Mouse (Mus musculus): ENCODE measurements around the gene Chd4. TPM values are rescaled to one million over a fixed set of nuclear protein-coding genes. Genes with fewer than 3 reads are reported as not detected.

Chd4 gene
- polyA plus RNA-seq, 1 experiment from 2014 or later: 66.6 TPM

- peaks cover 9% of the 10 kb centered on the region for H3K4me1 ChIP-seq (ENCODE audit: control insufficient read depth, insufficient read depth, low read depth, low read length)
- WGBS: 89% methylated on average over 12 of the region's 12 CpGs
- H3K9me3 ChIP-seq (ENCODE audit: control insufficient read depth, low read length): no peaks in the 10 kb centered on the region
- no peak overlapping the region for H3K4me2 ChIP-seq (ENCODE audit: low read length)
- no peaks in the 10 kb centered on the region for H3K27me3 ChIP-seq (replicated peaks; ENCODE audit: control insufficient read depth, insufficient read depth, low read length)
- peaks cover 48% of the 10 kb centered on the region for H3K36me3 ChIP-seq (ENCODE audit: control insufficient read depth, insufficient read depth, low read length)
- H3K27ac ChIP-seq (ENCODE audit: low read depth, low read length): no peak overlapping the region
- H3K9ac ChIP-seq (ENCODE audit: low read depth, low read length): no peak overlapping the region
- no peak for ATAC-seq
- H3K4me3 ChIP-seq (ENCODE audit: low read length): no peak overlapping the region
Measured at GRCm38 (mm10) chr6:125128724-125129123, 32.9 kb downstream of the Chd4 start.

DNA sequence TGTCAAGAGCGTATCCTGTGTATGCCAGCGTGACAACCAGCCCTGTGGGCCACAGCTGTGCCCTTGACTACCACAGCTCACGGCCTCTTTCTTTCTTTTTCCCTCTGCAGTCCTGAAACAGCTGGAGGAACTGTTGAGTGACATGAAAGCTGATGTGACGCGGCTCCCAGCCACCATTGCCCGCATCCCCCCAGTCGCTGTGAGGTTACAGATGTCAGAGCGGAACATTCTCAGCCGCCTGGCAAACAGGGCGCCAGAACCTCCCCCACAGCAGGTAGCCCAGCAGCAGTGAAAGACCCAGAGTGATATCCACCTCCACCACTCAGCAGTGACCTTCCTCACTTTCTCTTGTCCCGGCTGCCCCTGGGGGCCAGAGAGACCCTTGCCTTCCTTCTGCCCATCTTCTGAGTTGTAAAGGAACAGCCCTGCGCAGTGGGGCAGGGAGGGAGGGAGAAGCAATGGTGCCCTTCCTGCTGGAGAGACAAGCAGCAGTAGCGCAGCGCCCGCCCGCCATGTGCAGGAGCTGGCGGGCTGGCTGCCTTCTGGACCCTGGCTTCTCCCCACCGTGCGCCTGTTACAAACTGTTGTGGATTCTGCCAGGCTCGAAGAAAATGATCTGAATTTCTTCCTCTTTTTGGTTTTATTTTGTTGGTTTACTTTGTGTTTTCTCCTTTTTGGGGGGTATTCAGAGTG is 34.1 kb downstream of the Chd4 start:
- no peak overlapping the region for H3K9ac ChIP-seq (ENCODE audit: low read depth, low read length)
- no peaks in the 10 kb centered on the region for H3K27me3 ChIP-seq (replicated peaks; ENCODE audit: control insufficient read depth, insufficient read depth, low read length)
- H3K27ac ChIP-seq (ENCODE audit: low read depth, low read length): no peak overlapping the region
- peaks cover 48% of the 10 kb centered on the region for H3K36me3 ChIP-seq (ENCODE audit: control insufficient read depth, insufficient read depth, low read length)
- no peak overlapping the region for H3K4me3 ChIP-seq (ENCODE audit: low read length)
- H3K4me1 ChIP-seq (ENCODE audit: control insufficient read depth, insufficient read depth, low read depth, low read length): peaks cover 9% of the 10 kb centered on the region
- ATAC-seq: no peak
- H3K9me3 ChIP-seq (ENCODE audit: control insufficient read depth, low read length): no peaks in the 10 kb centered on the region
- no peak overlapping the region for H3K4me2 ChIP-seq (ENCODE audit: low read length)
- 83% methylated on average over 20 of the region's 20 CpGs for WGBS

DNA sequence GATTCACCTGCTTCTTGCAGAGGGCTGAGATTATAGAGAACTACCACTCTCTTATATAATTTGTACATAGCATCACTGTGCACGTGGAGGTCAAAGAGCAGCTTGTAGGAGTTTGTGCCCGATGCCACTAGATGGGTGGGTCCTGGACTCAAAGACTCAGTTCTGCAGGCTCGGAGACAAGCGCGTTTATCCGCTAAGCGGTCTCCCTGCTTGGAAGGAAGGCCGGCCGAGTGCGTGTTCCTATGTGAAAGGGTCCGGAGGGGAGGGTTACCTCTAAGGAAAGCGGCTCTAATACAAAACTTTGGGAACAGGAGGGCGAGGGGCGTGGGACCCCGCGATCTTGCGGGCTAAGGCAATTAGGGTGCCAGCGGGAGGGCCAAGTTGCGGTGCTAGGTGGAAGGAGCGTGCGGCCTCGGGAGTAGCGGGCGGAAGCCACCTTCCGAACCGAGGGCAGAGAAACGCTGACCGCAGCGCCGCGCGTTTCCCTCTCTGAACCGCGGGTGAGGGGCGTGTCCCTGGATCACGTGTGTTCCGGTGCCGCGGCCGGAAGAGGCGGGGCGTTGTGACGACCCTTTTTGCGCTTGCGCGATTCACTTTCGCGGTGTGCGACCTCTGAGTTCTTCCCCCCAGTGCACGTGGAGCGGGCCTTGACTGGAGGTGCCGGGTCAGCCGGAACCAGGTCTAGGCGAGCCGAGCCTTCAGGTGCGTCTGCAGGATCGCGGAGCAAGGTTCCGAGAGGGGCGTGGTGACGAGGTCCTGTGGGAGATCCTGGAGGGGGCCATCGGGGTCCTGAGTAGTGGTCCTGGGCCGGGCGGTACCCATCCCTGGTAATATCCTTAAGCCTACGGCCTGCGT is 35.7 kb downstream of the Chd4 start, which contains the start of gene Nop2:
Gene Nop2, plus strand, starts transcription at position 608 of the 855 bp plus-strand sequence.
- Histone ChIP-seq H3K9ac (ENCODE audit: low read depth, low read length) (peak within 1 kb of the TSS; percentile 85), H3K27me3 (replicated peaks; ENCODE audit: control insufficient read depth, insufficient read depth, low read length) (no peaks in the 10 kb centered on the region), H3K36me3 (ENCODE audit: control insufficient read depth, insufficient read depth, low read length) (peaks cover 47% of the 10 kb centered on the region), H3K4me2 (ENCODE audit: low read length) (peak within 1 kb of the TSS; percentile 94), H3K9me3 (ENCODE audit: control insufficient read depth, low read length) (no peaks in the 10 kb centered on the region), H3K4me3 (ENCODE audit: low read length) (peak within 1 kb of the TSS; percentile 92), H3K27ac (ENCODE audit: low read depth, low read length) (peak within 1 kb of the TSS; percentile 86), H3K4me1 (ENCODE audit: control insufficient read depth, insufficient read depth, low read depth, low read length) (peaks cover 9% of the 10 kb centered on the region)
- peak; percentile 96 for ATAC-seq
- under 1% methylated on average over 56 of the region's 66 CpGs for whole genome bisulfite sequencing

- no peak for ATAC-seq
Measured at GRCm38 (mm10) chr6:125132470-125132869, 36.7 kb downstream of the Chd4 start.

DNA sequence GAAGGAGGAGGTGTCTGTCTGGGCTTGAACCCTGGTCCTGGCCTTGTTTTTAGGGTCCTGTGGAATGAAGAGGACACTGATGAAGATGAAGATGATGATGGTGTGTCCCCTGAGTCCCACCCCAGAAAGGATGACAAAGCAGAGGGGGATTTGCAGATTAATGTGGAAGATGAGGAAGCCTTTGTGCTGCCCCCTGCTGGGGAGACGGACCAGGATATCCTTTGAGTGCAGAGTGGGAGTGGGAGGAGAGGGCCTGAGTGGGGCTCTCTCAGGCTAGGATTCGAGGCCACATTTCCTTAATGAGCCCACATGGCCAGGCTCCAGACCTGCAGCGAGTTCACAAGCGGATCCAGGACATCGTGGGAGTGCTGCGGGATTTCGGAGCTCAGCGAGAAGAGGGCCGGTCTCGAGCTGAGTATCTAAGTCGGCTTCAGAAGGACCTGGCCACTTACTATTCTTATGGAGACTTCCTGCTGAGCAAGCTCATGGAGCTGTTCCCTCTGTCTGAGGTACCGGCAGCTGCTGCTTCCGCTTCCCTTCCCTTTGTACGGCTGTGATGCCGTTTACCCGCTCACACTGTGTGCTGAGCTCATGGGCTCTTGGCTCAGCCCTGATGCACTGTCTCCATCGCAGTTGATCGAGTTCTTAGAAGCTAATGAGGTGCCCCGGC is 41.4 kb downstream of the Chd4 start:
- Histone ChIP-seq H3K9ac (ENCODE audit: low read depth, low read length) (no peak overlapping the region), H3K27me3 (replicated peaks; ENCODE audit: control insufficient read depth, insufficient read depth, low read length) (no peaks in the 10 kb centered on the region), H3K9me3 (ENCODE audit: control insufficient read depth, low read length) (no peaks in the 10 kb centered on the region), H3K27ac (ENCODE audit: low read depth, low read length) (no peak overlapping the region), H3K4me3 (ENCODE audit: low read length) (no peak overlapping the region), H3K4me1 (ENCODE audit: control insufficient read depth, insufficient read depth, low read depth, low read length) (peaks cover 6% of the 10 kb centered on the region), H3K36me3 (ENCODE audit: control insufficient read depth, insufficient read depth, low read length) (peaks cover 55% of the 10 kb centered on the region), H3K4me2 (ENCODE audit: low read length) (no peak overlapping the region)
- WGBS: 87% methylated on average over 19 of the region's 19 CpGs
- ATAC-seq: no peak

More at GRCm38 (mm10) chr6:125132470-125132869, 36.7 kb downstream of the Chd4 start:
- peak overlapping the region; percentile 92 for H3K4me3 ChIP-seq (ENCODE audit: low read length)
- peak overlapping the region; percentile 94 for H3K4me2 ChIP-seq (ENCODE audit: low read length)
- H3K4me1 ChIP-seq (ENCODE audit: control insufficient read depth, insufficient read depth, low read depth, low read length): peaks cover 9% of the 10 kb centered on the region
- peak overlapping the region; percentile 85 for H3K9ac ChIP-seq (ENCODE audit: low read depth, low read length)
- H3K27ac ChIP-seq (ENCODE audit: low read depth, low read length): no peak overlapping the region
- H3K27me3 ChIP-seq (replicated peaks; ENCODE audit: control insufficient read depth, insufficient read depth, low read length): no peaks in the 10 kb centered on the region
- peaks cover 45% of the 10 kb centered on the region for H3K36me3 ChIP-seq (ENCODE audit: control insufficient read depth, insufficient read depth, low read length)
- WGBS: 11% methylated on average over 11 of the region's 11 CpGs
- no peaks in the 10 kb centered on the region for H3K9me3 ChIP-seq (ENCODE audit: control insufficient read depth, low read length)

- no peak overlapping the region for H3K9ac ChIP-seq (ENCODE audit: low read depth, low read length)
- no peak overlapping the region for H3K4me2 ChIP-seq (ENCODE audit: low read length)
- no peak overlapping the region for H3K27ac ChIP-seq (ENCODE audit: low read depth, low read length)
- H3K27me3 ChIP-seq (replicated peaks; ENCODE audit: control insufficient read depth, insufficient read depth, low read length): no peaks in the 10 kb centered on the region
- ATAC-seq: no peak
- H3K36me3 ChIP-seq (ENCODE audit: control insufficient read depth, insufficient read depth, low read length): peaks cover 45% of the 10 kb centered on the region
- H3K9me3 ChIP-seq (ENCODE audit: control insufficient read depth, low read length): no peaks in the 10 kb centered on the region
- H3K4me3 ChIP-seq (ENCODE audit: low read length): no peak overlapping the region
- 97% methylated on average over 7 of the region's 7 CpGs for WGBS
- H3K4me1 ChIP-seq (ENCODE audit: control insufficient read depth, insufficient read depth, low read depth, low read length): peaks cover 3% of the 10 kb centered on the region; the same call in 1 of the 2 replicates
Measured at GRCm38 (mm10) chr6:125139747-125140146, 44.0 kb downstream of the Chd4 start.

DNA sequence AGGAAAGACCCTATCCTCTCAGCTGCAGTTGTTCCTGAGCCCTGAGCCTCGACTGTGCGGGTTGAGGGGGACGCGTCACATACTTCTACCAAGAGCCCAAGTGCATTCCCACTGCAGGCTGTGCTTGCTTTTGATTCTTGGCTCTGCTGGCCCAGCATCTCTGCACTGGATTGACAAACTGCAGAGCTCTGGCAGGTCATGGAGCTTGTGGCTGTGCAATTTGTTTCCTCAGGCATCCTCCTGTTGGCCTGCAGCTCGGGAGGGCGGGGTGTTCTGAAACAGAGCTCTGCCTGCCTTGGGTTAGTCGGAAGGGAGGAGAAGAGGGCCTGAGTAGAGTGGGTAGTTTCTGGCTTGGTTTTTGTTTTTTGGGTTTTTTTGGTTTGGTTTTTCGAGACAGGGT is 46.7 kb downstream of the Chd4 start:
- ATAC-seq: no peak
- Histone ChIP-seq H3K9me3 (ENCODE audit: control insufficient read depth, low read length) (no peaks in the 10 kb centered on the region), H3K36me3 (ENCODE audit: control insufficient read depth, insufficient read depth, low read length) (peaks cover 30% of the 10 kb centered on the region), H3K4me2 (ENCODE audit: low read length) (no peak overlapping the region), H3K4me1 (ENCODE audit: control insufficient read depth, insufficient read depth, low read depth, low read length) (peaks cover 20% of the 10 kb centered on the region), H3K4me3 (ENCODE audit: low read length) (no peak overlapping the region), H3K27ac (ENCODE audit: low read depth, low read length) (no peak overlapping the region), H3K9ac (ENCODE audit: low read depth, low read length) (no peak overlapping the region), H3K27me3 (replicated peaks; ENCODE audit: control insufficient read depth, insufficient read depth, low read length) (no peaks in the 10 kb centered on the region)
- 87% methylated on average over 8 of the region's 8 CpGs for WGBS

DNA sequence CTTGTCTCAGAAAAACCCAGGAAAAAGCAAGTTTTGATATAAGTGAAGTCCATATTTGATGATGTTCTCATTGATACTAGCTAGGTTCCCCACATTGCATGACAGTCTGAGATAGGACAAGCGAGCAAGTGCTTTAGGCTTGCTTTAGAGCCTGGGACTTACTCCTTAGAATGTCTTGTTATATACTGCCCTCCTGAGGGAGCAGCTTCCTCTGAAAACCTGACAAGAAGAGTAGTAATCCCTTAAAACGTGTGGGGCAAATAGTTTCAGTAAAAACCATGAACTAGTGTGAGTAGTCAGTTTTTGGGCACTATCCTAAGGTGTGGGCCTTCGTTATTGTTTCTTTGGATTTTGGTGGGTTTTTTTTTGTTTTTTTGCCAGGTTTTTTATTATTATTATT is 47.3 kb downstream of the Chd4 start:
- no peak overlapping the region for H3K4me3 ChIP-seq (ENCODE audit: low read length)
- peaks cover 27% of the 10 kb centered on the region for H3K4me1 ChIP-seq (ENCODE audit: control insufficient read depth, insufficient read depth, low read depth, low read length)
- no peak overlapping the region for H3K27ac ChIP-seq (ENCODE audit: low read depth, low read length)
- 79% methylated on average over 3 of the region's 3 CpGs for WGBS
- H3K4me2 ChIP-seq (ENCODE audit: low read length): no peak overlapping the region
- peaks cover 26% of the 10 kb centered on the region for H3K36me3 ChIP-seq (ENCODE audit: control insufficient read depth, insufficient read depth, low read length)
- no peak for ATAC-seq
- no peak overlapping the region for H3K9ac ChIP-seq (ENCODE audit: low read depth, low read length)
- H3K9me3 ChIP-seq (ENCODE audit: control insufficient read depth, low read length): no peaks in the 10 kb centered on the region
- H3K27me3 ChIP-seq (replicated peaks; ENCODE audit: control insufficient read depth, insufficient read depth, low read length): no peaks in the 10 kb centered on the region

- Histone ChIP-seq H3K4me3 (ENCODE audit: low read length) (no peak overlapping the region), H3K9ac (ENCODE audit: low read depth, low read length) (no peak overlapping the region), H3K27ac (ENCODE audit: low read depth, low read length) (no peak overlapping the region), H3K36me3 (ENCODE audit: control insufficient read depth, insufficient read depth, low read length) (peaks cover 22% of the 10 kb centered on the region), H3K4me1 (ENCODE audit: control insufficient read depth, insufficient read depth, low read depth, low read length) (peaks cover 35% of the 10 kb centered on the region), H3K9me3 (ENCODE audit: control insufficient read depth, low read length) (no peaks in the 10 kb centered on the region), H3K4me2 (ENCODE audit: low read length) (no peak overlapping the region), H3K27me3 (replicated peaks; ENCODE audit: control insufficient read depth, insufficient read depth, low read length) (no peaks in the 10 kb centered on the region)
- ATAC-seq: no peak
- 81% methylated on average over 9 of the region's 9 CpGs for WGBS
Measured at GRCm38 (mm10) chr6:125143904-125144303, 48.1 kb downstream of the Chd4 start.
